Mouse (Mus musculus): ENCODE data around the gene Tmed10. TPM values are rescaled to one million over a fixed set of nuclear protein-coding genes. Genes with fewer than 3 reads are reported as not detected.

The Tmed10 gene
- polyA plus RNA-seq, 1 experiment = 144 TPM

GRCm38 (mm10) chr12:85341131-85341530 is 33.5 kb downstream of the Tmed10 start:
- no peak overlapping the region for H3K4me3 ChIP-seq (ENCODE audit: insufficient read depth, low read length)
- H3K27ac ChIP-seq (ENCODE audit: insufficient read depth, low read length) = no peak overlapping the region
- no peak for TF ChIP-seq POLR2A (IDR thresholded peaks at IDR 0.05; ENCODE audit: extremely low read depth, insufficient read depth, low read length)

DNA sequence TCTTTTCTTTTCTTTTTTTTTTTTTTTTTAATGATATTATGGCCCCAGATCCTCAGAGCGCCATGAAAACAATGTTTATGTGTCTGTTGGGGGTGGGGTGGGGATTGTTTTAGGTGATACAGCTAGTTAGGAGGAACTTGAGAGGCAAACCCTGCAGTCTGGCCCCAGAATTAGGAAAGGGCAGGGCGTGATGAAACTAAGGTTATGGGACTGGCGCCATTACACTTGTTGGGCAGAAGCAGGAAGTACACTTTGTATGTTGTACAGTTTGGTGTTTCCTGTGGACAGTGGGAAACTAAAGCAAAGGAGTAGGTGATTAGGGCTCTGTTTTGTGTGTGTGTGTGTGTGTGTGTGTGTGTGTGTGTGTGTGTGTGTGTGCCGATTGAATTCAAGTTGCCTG is 34.7 kb downstream of the Tmed10 start:
- H3K27ac ChIP-seq (ENCODE audit: insufficient read depth, low read length) = no peak overlapping the region
- H3K4me3 ChIP-seq (ENCODE audit: insufficient read depth, low read length) = no peak overlapping the region; the same call in 1 of the 2 replicates

More at GRCm38 (mm10) chr12:85341131-85341530, 33.5 kb downstream of the Tmed10 start:
- no peaks in the 10 kb centered on the region for H3K4me1 ChIP-seq (ENCODE audit: control insufficient read depth, insufficient read depth, low read length)

DNA sequence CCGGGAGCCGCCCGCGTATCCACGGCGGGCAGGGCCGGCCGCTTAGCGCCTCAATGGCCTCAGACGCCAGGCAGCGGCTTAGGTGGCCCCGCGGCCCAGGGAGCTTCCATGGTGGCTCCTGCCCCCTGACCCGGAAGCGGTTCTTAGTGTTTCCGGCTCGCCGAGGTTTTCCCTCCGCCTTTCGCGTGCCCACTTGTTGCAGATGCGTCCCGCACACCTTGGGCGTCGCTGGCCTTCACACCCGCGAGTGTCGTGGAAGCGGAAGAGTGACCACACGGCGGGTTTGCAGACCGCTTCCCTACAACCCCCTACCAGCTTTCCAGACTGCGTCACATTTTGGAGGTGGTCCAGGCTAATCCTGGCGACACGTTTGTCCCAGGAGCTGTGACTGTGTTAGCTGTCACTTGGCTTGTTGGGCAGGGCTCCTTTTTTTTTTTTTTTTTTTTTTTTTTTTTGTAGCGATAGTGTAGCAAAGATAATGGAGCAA is 35.4 kb downstream of the Tmed10 start, which contains the start of gene Nek9:
Nek9 (minus strand) TSS at position 120 of the 487 bp plus-strand sequence.
- TF ChIP-seq CTCF (IDR thresholded peaks at IDR 0.05; ENCODE audit: extremely low read depth, insufficient read depth, low read length) = no peak
- peak; percentile 48; the same call in 1 of the 2 replicates for TF ChIP-seq POLR2A (IDR thresholded peaks at IDR 0.05; ENCODE audit: extremely low read depth, insufficient read depth, low read length)
- Histone ChIP-seq H3K27ac (ENCODE audit: insufficient read depth, low read length) (peak within 1 kb of the TSS; percentile 26; the same call in 1 of the 2 replicates), H3K4me3 (ENCODE audit: insufficient read depth, low read length) (peak within 1 kb of the TSS; percentile 39), H3K4me1 (ENCODE audit: control insufficient read depth, insufficient read depth, low read length) (no peaks in the 10 kb centered on the region)

More for the DNA sequence above, 34.7 kb downstream of the Tmed10 start:
- TF ChIP-seq POLR2A (IDR thresholded peaks at IDR 0.05; ENCODE audit: extremely low read depth, insufficient read depth, low read length) = no peak
- no peak for TF ChIP-seq CTCF (IDR thresholded peaks at IDR 0.05; ENCODE audit: extremely low read depth, insufficient read depth, low read length)
- no peaks in the 10 kb centered on the region for H3K4me1 ChIP-seq (ENCODE audit: control insufficient read depth, insufficient read depth, low read length)

- TF ChIP-seq CTCF (IDR thresholded peaks at IDR 0.05; ENCODE audit: extremely low read depth, insufficient read depth, low read length) (no peak), POLR2A (IDR thresholded peaks at IDR 0.05; ENCODE audit: extremely low read depth, insufficient read depth, low read length) (no peak)
- Histone ChIP-seq H3K4me1 (ENCODE audit: control insufficient read depth, insufficient read depth, low read length) (no peaks in the 10 kb centered on the region), H3K27ac (ENCODE audit: insufficient read depth, low read length) (peak overlapping the region; percentile 26; the same call in 1 of the 2 replicates), H3K4me3 (ENCODE audit: insufficient read depth, low read length) (peak overlapping the region; percentile 39)
Measured at GRCm38 (mm10) chr12:85338815-85339214, 35.8 kb downstream of the Tmed10 start.

- Histone ChIP-seq H3K4me1 (ENCODE audit: control insufficient read depth, insufficient read depth, low read length) (no peaks in the 10 kb centered on the region), H3K4me3 (ENCODE audit: insufficient read depth, low read length) (no peak overlapping the region; the same call in 1 of the 2 replicates), H3K27ac (ENCODE audit: insufficient read depth, low read length) (no peak overlapping the region)
- TF ChIP-seq CTCF (IDR thresholded peaks at IDR 0.05; ENCODE audit: extremely low read depth, insufficient read depth, low read length) (no peak), POLR2A (IDR thresholded peaks at IDR 0.05; ENCODE audit: extremely low read depth, insufficient read depth, low read length) (no peak)
Measured at GRCm38 (mm10) chr12:85337567-85338311, 36.9 kb downstream of the Tmed10 start.

GRCm38 (mm10) chr12:85330153-85330552 is 44.5 kb downstream of the Tmed10 start:
- TF ChIP-seq CTCF (IDR thresholded peaks at IDR 0.05; ENCODE audit: extremely low read depth, insufficient read depth, low read length) = no peak
- no peak for TF ChIP-seq POLR2A (IDR thresholded peaks at IDR 0.05; ENCODE audit: extremely low read depth, insufficient read depth, low read length)
- no peak overlapping the region for H3K27ac ChIP-seq (ENCODE audit: insufficient read depth, low read length)
- H3K4me3 ChIP-seq (ENCODE audit: insufficient read depth, low read length) = no peak overlapping the region
- no peaks in the 10 kb centered on the region for H3K4me1 ChIP-seq (ENCODE audit: control insufficient read depth, insufficient read depth, low read length)

DNA sequence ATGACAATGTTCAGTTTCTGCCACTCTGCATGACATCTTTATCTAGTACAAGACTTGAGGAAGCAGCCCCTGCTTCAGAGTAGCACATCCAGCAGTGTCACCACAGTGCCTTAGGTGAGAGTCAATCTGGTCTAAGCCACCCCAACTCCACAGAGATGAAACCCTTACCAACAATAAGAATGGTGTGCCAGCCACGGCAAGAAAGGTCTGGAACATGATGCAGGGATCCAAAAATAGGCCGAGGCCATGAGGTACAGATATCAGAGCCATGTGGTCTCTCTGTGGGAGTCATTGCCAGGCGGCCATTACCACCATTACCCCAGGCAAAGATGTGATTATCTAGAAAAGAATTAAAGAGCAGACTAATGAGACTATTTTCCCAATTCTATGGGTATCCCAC is 66.0 kb downstream of the Tmed10 start:
- H3K27ac ChIP-seq (ENCODE audit: insufficient read depth, low read length) = no peak overlapping the region
- no peak for TF ChIP-seq POLR2A (IDR thresholded peaks at IDR 0.05; ENCODE audit: extremely low read depth, insufficient read depth, low read length)
- no peaks in the 10 kb centered on the region for H3K4me1 ChIP-seq (ENCODE audit: control insufficient read depth, insufficient read depth, low read length)
- no peak overlapping the region for H3K4me3 ChIP-seq (ENCODE audit: insufficient read depth, low read length)

GRCm38 (mm10) chr12:85305247-85305892 is 69.3 kb downstream of the Tmed10 start:
- H3K27ac ChIP-seq (ENCODE audit: insufficient read depth, low read length) = no peak overlapping the region
- H3K4me1 ChIP-seq (ENCODE audit: control insufficient read depth, insufficient read depth, low read length) = no peaks in the 10 kb centered on the region
- H3K4me3 ChIP-seq (ENCODE audit: insufficient read depth, low read length) = no peak overlapping the region
- TF ChIP-seq CTCF (IDR thresholded peaks at IDR 0.05; ENCODE audit: extremely low read depth, insufficient read depth, low read length) = peak; percentile 99
- TF ChIP-seq POLR2A (IDR thresholded peaks at IDR 0.05; ENCODE audit: extremely low read depth, insufficient read depth, low read length) = no peak

DNA sequence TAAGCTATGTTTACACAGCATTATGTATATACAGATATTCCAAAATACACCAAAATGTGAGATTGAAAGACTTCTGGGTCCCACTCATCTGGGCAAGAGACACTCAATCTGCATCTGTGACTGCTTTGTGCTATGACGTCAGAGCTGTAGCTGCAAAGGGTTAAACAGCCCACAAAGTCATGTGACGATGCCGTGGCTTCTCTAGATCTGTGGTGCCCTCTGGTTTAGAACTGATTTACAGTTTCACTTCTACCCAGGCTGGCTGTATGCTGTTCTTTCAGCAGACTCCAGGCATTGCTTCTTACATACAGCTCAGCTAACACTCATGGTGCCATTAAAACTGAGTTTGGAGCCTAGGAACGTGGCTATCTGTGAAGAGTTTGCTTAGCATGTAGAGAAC is 69.9 kb downstream of the Tmed10 start:
- TF ChIP-seq CTCF (IDR thresholded peaks at IDR 0.05; ENCODE audit: extremely low read depth, insufficient read depth, low read length) = no peak
- TF ChIP-seq POLR2A (IDR thresholded peaks at IDR 0.05; ENCODE audit: extremely low read depth, insufficient read depth, low read length) = no peak
- no peak overlapping the region for H3K4me3 ChIP-seq (ENCODE audit: insufficient read depth, low read length)
- H3K27ac ChIP-seq (ENCODE audit: insufficient read depth, low read length) = no peak overlapping the region
- no peaks in the 10 kb centered on the region for H3K4me1 ChIP-seq (ENCODE audit: control insufficient read depth, insufficient read depth, low read length)

Data from cortical plate, adult 2 months (tissue).